Mouse (Mus musculus): ENCODE data around the gene Tctex1d2.

Tctex1d2 gene

GRCm38 (mm10) chr16:32469404-32470105 is 50.1 kb downstream of the Tctex1d2 start:
- no peak for DNase-seq (ENCODE audit: low read depth)

- DNase-seq (ENCODE audit: low read depth) = no peak
These were observed 52.9 kb downstream of the Tctex1d2 start for GRCm38 (mm10) chr16:32472276-32473015.

- no peak for DNase-seq (ENCODE audit: low read depth)
These were observed 57.8 kb downstream of the Tctex1d2 start for GRCm38 (mm10) chr16:32477315-32477714.
